Mouse (Mus musculus) T-helper 17 cell (primary cell): ENCODE measurements around the gene Rnd1.

Experiments
- in situ Hi-C, 2 experiments: fragments of 300-600 bp; cut with MboI, MseI; formaldehyde crosslinking; loops; 1 replicate in 1 of 2; 2 replicates in 1 of 2; pipeline ENCODE4 v1.15.1; 2025; ENCODE audit warnings: high pct_unique_total_duplicates in 2 of 2

Rnd1 gene

DNA sequence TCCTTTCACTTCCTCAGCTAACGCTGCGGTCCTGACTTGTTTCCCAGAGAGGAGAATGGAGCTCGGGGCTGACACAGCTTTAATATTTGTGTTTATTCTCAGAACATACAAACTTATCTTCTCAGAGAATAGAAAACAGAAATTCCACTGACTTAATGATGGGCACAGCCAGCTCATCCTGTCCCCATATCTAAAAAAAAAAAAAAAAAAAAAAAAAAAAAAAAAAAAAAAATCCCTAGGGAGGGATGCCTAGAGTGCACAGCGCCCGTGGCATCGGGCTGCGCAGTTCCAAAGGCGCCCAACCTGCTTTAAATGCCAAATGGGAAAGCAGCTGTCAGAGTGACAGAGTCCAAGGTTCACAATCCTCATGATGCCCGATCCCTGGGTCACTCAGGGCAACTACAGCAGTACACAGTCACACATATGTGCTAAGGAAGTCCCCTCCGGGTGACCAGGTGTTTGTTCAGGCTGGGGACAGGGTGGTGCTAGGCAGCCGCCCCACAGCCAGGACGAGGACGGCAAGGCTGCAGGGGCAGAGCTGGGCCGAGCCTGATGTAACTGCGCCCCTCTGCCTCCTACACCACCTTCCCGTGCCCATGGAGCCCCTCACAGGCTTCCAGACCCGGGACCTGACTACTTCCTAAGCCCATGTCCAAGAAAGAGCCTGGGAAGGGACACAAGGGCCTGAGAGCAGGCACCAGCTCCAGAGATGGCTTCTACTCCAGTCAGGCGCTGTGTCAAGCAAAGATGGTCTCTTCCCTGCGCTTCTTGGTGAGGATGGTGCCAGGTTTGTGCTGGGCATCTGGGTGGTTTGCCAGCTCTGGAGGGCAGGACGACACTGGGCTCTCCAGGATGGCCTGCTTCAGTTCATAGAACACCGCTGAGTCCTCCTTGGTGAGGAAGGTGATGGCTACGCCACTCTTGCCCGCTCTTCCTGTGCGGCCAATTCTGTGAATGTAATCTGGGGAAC lies 31.9 kb downstream of the Rnd1 start:
- in situ Hi-C loops = no loop called here

DNA sequence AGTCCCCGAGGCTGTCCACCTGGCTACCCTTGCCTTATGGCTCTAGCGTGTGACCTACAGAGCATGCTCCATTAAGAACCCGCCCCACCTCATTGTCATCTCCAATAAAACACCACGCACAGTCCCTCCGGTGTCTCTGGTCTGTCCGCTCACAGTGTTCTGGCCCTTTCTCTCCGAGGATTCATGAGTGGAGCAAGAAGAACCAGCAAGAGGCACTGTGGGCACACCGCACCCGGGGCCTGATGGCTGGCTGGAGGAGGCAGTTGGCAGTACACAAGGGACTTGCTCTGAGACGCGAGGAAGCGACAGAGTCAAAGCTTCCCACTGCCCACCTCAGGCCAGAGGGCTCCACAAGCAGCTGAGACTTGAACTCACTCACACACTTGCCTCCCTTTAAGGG lies 32.9 kb downstream of the Rnd1 start:
- in situ Hi-C loops = no loop called here

DNA sequence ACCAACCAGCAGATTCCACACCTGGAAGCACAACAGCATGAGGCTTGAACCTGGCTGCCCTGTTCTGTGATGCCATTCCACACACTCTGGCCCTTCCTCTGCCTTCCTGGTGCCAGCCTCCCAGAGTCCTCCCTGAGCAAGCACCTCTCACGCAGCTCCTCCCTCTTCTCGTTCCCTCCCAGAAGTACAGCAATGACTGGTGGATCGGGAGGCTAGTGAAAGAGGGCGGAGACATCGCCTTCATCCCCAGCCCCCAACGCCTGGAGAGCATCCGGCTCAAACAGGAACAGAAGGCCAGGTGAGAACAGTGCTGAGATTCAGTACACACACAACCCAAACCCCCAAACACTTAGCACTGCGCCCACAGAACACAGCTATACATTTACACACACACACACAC lies 37.1 kb downstream of the Rnd1 start:
- in situ Hi-C loops = no loop called here

DNA sequence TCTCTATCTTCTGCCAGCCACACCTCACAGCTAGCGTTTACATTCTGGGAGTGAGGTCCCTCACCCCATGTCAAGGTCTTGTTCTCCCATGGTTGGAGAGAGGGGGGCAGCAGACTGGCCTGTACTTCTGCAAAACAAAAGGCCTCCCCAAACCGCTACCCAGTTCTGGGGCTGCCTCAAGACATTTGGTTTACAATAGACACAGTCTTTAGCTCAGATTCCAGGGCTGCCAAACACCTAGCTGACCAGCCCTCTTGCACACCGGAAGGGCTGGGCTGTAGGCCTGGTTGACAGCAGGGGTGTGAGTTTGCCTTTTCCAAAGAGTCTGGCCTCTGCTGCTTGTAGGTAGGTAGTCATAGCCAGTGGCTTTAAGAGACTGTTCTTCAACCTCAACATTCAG lies 40.1 kb downstream of the Rnd1 start:
- in situ Hi-C loops = loop anchor here in 1 of 2 experiments (10.0 kb wide), 2 partner anchors 52 to 158 kb away; no protein-coding TSS in a partner anchor

DNA sequence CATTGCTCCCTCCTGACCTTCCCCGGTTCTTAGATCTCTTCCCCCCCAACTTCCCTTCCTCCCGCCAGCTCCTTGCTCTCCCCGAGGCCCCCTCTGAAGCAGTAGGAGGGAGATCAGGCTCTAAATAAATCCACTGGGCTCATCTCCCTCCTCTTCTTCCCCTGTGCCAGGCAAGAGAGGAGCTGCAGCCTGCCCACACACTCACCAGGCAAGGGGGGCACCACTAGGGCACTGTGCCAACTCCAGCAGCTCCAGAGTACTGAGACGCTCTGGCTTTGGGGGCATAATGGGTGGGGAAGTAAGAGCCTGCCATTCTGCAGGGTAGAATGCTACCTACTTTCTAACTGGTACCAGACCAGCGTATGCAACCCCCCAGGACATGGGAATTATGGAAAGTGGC lies 40.7 kb downstream of the Rnd1 start:
- in situ Hi-C loops = loop anchor here in 1 of 2 experiments (10.0 kb wide), 2 partner anchors 52 to 158 kb away; no protein-coding TSS in a partner anchor

DNA sequence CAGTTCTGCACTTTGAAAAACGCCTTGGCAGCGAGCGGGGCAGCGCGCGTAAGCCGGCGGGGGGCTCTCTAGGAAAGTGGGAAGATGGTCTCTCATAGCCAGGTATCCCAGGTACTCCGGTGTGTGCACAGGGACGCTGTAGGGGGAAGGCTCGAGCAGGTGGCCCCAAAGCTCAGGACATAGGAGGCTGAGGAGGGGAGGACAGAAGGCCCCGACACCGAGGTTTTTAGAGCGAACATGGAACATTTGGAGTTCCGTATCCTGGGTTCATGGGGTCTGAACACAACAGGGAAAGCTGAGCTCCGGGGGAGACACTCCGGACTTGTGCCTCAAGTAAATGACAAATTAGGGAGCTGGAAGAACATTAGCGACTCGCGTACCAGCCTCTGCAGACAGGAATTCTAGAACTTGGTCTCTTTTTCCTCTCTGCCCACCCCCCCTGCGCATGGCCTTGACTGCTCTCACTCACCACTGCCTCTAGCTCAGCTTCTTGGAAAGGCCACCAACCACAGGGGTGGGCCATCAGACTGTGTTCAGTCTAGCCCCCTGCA lies 41.9 kb downstream of the Rnd1 start:
- in situ Hi-C loops = loop anchor here in 1 of 2 experiments (10.0 kb wide), 2 partner anchors 51 to 159 kb away; no protein-coding TSS in a partner anchor

DNA sequence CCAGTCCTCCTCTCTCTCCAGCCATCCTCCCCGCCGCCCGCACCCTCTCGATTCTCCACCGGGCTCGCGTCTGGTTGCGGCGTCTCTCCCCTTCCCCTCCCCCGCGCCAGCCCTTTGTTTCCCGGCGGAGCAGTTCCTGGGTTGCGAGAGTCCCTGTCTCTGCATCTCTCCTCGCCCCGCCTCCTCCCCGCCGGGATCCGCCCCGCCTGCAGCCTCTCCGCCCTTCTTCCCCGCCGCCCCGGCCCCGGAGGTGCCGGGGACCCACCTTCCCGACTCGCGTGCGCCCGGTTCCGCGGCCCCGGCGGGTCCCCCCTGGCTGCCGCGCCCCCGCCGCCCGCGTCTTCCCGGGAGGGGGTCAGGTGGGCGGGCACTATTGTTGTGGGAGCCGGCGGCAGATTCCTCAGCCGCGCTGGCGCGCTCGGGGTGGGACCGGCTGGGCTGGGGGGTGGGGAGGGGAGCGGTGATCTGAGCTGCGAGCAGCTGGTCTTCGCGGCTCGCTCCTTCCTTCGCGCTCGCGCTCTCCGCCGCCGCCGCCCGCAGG lies 42.6 kb downstream of the Rnd1 start:
- in situ Hi-C loops = loop anchor here (5.0 to 10.0 kb wide), 3 partner anchors 50 to 160 kb away; partner anchors contain the start of gene Ccdc65 (in 1 of the 2)

DNA sequence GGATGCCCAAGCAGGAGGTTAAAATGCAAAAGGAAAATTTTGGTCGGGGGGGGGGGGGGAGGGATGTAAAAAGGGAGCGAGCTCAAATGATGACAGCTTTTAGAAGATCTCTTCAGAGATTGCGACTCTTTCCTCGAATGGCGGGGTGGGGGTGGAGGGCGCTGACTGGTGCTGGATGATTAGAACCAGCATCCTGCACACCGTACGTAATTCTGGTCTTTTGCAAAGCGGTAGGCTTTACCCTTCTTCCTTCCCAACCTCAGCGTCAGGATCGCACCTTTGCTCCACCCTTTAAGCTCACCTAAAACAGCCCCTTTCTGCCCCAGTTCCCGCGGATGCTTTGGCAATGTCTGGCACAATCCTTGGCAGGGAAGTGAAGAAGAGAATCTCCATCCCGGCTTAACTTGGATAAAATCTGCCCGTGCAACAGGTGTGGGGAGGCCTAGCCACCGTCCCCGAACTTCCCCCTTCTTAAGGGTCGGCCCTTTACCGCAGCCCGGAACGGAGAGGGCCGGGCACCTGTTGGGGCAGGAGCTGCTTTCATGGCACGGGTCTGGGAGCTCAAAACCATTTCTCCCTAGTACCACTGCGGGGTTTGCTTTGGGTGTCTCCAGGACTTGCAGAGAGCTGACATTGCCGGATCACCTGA lies 43.3 kb downstream of the Rnd1 start:
- in situ Hi-C loops = loop anchor here (5.0 to 10.0 kb wide), 3 partner anchors 49 to 161 kb away; partner anchors contain the start of gene Ccdc65 (in 1 of the 2)

DNA sequence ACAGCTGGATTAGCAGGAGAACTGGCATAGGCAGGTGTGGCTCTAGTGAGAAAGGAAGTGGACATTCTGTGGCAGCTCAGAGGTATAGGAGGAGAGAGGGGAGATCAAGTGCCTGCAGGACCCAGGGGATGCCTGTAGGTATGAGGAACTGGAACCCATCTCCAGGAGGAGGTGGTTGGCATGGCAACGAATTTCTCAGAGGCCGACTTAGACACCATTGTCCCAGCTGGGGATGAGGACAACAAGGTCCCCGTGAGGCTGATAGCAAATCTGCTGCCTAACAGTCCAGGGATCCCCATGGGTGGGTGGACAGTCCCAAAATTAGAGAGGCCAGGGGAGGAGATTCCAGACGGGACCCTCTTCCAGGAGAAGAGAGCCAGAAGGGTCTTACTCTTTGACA lies 44.3 kb downstream of the Rnd1 start:
- in situ Hi-C loops = loop anchor here (5.0 to 10.0 kb wide), 3 partner anchors 48 to 162 kb away; partner anchors contain the start of gene Ccdc65 (in 1 of the 2)

DNA sequence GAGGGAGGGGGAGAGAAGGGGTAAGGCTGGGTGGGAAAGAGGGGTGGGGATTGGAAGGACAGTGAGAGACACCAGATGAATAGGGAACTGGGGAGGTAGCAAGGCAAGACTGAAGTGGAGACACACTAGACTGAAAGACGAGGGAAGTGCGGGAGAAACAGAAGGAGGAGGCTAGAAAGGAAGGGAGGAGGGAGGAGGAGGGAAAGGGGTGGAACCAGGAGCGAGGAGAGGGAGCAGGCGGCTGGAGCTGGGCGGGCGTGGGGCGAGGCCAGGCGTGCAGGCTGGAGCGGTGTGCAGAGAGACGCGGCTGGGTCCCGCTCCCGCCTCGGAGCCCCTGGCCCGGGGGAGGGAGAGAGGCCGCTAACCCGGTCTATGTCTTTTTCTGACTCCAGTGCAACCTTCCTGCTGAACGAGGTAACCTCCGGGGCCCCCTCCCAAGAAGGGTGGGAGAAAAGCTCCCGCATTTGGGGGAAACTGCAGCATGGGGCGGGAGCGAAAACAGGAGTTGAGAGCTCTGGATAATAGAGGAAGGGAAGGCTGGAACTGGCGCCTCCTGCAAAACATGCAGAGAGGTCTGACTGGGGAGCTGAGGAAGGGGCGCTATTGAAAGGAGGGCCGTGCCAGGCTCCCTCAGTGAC lies 45.0 kb downstream of the Rnd1 start:
- in situ Hi-C loops = loop anchor here (5.0 to 10.0 kb wide), 3 partner anchors 47 to 163 kb away; partner anchors contain the start of gene Ccdc65 (in 1 of the 2)

DNA sequence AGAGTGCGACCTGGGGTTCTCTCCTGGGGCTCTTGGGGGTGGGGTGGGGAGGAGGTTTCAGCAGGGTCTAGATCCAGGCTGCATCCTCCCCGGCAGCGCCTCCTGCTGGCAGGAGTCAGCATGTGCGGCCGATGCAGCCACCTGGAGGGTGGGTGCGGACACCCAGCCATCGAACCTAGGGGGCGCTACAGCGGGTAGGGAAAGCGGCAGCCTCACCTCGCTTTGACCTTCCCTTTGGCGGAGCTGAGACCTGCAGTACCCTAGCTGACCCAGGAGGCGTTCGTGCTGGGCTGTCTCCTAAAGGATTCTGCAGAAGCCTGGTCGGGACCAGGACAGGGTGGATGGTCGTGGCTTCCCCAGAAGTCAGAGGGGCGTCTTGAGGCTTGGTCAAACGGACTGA lies 45.8 kb downstream of the Rnd1 start:
- in situ Hi-C loops = loop anchor here (5.0 to 10.0 kb wide), 3 partner anchors 47 to 163 kb away; partner anchors contain the start of gene Ccdc65 (in 1 of the 2)

DNA sequence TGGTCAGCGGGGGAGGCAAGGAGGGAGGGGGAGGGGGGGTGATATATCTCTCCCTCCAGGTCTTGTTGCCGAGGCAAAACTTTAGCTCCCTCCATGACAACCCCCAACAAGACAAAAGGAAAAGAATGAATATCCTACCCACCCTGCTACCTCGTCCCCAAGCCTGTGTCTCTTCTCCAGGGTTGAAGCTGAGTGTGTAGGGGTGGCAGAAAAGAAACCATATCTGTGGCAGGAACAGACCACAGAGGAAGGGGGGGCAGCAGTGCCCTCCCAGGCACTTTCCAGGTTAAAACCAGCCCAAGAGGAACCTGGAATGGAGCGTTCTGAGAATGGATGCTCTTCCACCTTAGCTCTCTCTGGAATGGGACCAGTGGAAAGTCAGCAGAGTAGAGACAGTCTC lies 46.7 kb downstream of the Rnd1 start, which contains the start of gene Cacnb3:
Gene Cacnb3, plus strand, starts transcription at position 301 of the 400 bp plus-strand sequence.
- in situ Hi-C loops = loop anchor here (5.0 to 10.0 kb wide), 3 partner anchors 46 to 164 kb away; partner anchors contain the start of gene Ccdc65 (in 1 of the 2)

DNA sequence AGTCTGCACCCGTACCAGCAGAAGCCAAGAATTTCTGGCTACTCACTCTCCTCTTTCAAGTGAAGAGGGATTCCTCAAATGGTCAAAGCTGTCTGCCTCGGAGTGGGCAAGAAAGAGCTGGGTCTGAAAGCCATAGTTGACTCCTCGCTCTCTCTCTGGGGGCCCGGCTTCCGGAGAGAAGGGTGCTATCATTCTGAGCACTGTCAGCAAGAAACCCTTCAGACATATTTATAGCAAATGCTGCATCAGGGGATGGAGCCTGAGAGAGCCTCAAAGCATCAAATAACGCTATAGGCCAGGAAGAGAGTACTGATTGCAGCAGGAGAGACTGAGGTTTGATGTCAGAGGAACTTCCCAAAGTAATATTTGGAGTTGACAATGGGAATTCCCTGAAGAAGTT lies 47.8 kb downstream of the Rnd1 start:
- in situ Hi-C loops = no loop called here

DNA sequence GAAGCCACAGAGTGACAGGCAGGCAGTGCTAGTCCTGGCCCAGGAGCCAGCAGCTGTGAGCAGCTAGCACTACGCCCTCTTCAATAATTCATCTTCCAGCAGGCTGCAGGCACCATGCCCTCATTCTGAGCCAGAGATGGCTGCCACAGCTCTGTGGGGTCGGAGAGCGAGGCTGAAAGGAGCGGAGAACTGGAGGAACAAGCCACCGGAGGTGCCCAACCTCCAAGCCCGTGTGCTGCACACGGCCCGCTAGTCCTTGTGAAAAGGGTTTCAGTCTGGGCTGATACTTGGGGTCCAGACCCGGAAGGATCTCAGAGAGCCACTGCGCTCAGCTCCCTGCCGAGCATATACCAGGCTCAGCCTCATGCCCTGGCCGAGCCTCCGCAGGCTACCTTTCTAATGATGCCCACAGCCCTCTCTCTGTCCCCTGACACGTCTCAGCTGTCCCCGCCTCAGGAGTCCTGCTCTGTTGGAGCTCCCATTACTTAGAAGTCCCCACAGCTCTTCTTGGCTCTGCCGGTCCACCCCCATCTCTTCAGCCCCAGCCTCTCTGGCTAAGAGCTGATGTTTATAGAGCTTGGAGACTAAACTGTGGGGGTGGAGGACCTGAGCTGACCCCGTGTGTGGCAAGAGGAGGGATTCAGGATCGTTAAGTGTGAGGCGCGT lies 48.5 kb downstream of the Rnd1 start:
- in situ Hi-C loops = no loop called here

DNA sequence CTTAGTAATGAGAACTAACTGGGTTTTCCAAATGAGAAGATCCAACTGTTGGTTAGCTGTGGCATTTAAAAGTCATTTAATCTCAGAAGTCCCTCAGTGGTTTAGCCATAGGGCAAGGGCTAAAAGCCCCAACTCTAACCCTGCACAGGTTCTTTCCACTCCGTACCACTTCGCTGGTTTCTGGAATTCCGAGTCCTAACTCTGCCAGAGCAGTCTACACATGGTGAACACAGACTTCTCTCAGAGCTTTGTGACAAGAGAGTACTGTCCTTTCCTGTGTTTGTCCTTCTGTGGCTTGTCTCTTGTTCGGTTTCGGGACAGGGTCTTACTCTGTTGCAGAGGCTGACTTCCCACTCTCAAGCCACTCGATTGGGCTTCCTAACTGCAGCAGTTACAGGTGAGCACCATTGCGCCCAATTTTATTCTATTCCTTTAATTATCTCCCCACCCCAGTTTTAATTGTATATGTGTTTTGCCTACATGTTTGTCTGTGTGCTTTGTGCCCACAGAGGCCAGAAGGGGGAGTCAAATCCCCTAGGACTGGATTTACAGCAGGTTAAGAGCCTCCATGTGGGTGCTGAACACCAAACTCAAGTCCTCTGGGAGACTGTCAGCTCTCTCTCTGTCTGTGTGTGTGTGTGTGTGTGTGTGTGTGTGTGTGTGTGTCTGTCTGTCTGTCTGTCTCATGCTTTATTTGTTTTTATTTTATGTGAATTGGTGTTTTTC lies 50.6 kb downstream of the Rnd1 start:
- in situ Hi-C loops = no loop called here

DNA sequence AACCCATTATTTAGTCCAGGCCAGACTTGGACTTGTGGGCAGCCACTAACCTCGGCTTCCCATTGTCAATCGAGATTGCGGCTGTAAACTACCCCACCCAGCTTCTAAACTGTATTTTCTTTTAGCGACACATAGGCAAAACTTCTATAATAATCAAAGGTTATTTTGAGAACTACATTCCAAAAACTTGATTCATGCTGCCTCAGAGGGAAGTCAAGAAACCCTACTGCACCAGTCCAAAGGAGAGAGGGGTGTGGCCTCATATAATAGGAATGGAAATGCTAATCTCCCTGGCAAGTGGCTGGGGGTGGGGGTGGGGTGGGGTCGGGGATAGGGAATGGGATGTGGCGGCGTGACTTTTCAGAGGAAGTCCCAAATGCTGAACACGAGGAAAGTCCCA lies 51.2 kb downstream of the Rnd1 start:
- in situ Hi-C loops = no loop called here

DNA sequence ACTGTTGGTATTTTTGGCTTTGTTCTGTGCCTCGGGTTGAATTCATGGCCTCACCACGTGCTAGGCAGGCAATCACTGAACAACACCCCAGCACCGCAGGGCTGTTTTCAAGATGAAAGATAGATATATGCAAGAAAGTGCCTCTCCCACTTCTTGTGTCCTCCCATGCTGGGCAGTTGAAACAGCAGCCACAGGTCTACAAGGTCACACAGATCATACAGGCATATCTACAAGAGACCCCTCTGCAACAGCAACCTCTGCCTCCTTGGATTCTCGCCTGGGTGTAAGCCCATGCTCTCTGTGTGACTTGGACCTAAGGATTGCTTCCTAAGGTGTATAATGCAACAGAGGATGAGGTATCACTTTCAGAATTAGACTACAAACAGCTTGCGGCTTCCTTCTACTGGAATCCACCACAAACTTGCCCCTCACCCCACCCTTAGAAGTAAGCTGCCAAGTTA lies 53.9 kb downstream of the Rnd1 start:
- in situ Hi-C loops = no loop called here

DNA sequence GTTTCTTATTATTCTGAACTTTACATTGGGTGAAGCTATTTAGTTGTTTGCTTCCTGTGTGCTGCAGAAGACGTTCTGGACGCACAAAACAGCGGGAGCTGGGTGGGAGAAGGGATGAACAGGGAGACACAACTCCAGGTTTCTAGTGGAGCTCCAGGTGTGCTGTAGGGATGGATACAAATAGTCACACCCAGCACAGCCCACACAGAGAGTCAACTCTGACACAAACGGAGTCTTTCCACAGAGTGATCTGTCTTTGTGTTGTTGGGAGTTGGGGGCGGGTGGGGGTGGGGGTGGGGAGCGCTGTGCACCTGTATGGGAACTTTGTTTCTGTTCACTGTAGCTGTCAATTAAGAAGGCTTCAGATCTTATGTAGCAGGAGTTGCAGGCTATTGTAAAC lies 54.5 kb downstream of the Rnd1 start:
- in situ Hi-C loops = no loop called here

DNA sequence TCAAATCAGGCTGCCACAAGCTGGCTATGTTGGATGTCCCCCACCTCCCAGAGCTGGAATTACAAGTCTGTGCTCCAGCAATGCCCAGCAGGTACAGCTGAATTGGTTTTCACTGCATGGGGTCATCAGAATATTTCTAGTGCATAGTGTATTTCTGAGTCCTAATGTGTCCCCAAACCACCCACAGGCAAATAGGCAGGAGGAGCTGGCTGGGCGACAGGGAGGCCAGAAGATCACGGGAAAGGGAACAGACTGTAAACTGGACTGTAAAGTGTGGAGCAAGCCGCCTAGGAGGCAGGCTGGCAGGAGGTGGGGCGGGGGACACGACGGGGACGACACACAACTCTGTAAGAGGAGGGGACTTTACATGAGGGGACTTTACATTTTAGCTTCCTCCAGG lies 55.1 kb downstream of the Rnd1 start:
- in situ Hi-C loops = no loop called here
